Mouse (Mus musculus): Measurements from ENCODE around the gene Kifap3.
"Not testable (repeated sequence)": the region's sequence is repeated elsewhere in the genome, so short reads cannot be mapped to it uniquely, and the experiment has no call there.

- not testable (repeated sequence) for TF ChIP-seq CTCF (conservative IDR thresholded peaks at IDR 0.05; ENCODE audit: low read length); NANOG (IDR thresholded peaks at IDR 0.05; ENCODE audit: borderline replicate concordance, low read length)
Observed at GRCm38 (mm10) chr1:163731166-163731565, 48.2 kb upstream of the Kifap3 start.

Measured in E14TG2a.4 (cell line).